Mouse (Mus musculus) left cerebral cortex, postnatal 14 days (tissue): Measurements from ENCODE around the gene Kbtbd2. TPM values are rescaled to one million over a fixed set of nuclear protein-coding genes. Genes with fewer than 3 reads are reported as not detected.
A peak's percentile ranks its signal among the peaks of the same experiment; 100 is the strongest.

ENCODE experiments used
- DNase-seq, 2 experiments: peaks; one replicate each; pipeline ENCODE4 v3.0.0; 2021 to 2022; ENCODE audit warnings: low spot score in 2 of 2, mixed read lengths in 1 of 2
- intact Hi-C: fragments of 180-260 bp; cut with DNase I; formaldehyde crosslinking; loops from one replicate; pipeline ENCODE4 v1.15.1; 2025
- long read RNA-seq, 2 experiments: library from polyadenylated mRNA; stranded (forward); transcript quantifications; one replicate each; pipeline ENCODE4 v2.0.0; 2021
- total RNA-seq, 2 experiments: library from RNA; stranded (reverse); gene quantifications; 2 replicates each; pipeline ENCODE4 v1.2.3; 2021

Gene Kbtbd2
- 10 to 100 TPM; 47.1 to 51.3 TPM for total RNA-seq
- long read RNA-seq, experiment 1, transcript Kbtbd2-202 (4 exons, 3,816 nt) = major isoform, 31 of 40 reads
- long read RNA-seq, experiment 1, partial matches to known transcripts = 1 of 40 reads
- long read RNA-seq, experiment 1, other reads (novel, unspliced or antisense) = 5 of 40 reads
- long read RNA-seq, experiment 2, transcript Kbtbd2-201 (4 exons, 3,868 nt) = minor isoform, 5 of 40 reads
- long read RNA-seq, experiment 2, transcript Kbtbd2-202 (4 exons, 3,816 nt) = major isoform, 28 of 40 reads
- long read RNA-seq, experiment 2, partial matches to known transcripts = 3 of 40 reads
- long read RNA-seq, experiment 2, other reads (novel, unspliced or antisense) = 4 of 40 reads

DNA sequence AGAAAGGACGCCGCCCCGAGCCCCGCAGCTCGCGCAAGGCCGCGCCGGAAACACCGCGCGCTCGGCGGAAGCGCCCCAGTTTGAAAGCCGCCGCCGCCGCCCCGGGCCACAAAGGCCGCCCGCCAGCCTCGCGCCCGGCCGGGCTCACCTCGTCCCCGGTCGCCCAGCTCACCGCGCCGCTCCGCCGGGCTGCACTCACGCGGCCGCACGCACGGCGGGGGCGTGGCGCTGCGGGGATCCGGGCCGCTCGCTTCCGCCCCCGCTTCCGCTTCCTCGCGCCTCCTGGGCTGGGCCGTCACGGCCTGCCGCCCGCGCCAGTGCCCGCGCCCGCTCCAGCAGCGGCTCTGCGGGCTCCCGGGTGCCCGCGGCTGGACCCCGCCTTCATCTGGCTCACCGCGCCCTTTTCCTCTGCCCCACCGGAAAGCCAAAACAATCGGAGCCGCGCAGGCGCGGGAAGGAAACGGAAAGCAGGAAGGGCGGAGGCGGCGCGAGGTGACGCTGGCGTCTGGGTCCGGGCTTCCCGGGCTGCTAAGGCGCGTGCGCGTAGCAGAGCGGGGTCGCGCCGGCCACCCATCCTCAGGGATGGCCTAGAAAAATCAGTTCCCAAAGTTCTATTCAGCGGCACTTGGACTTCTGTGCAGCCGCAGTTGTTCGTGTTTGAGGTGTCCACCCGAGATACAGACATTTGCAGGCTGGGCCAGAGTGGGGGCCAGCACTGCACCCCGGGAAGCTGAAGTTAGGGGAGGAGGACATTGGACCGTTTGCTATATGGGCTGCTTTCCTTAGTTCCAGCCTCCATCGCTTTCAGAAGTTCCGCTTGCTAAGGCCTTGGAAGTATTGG, at the start of gene Kbtbd2:
Gene Kbtbd2 (minus strand): TSS at position 503 of the 841 bp plus-strand sequence.
- DNase-seq = peak; percentile 93 to 94
- intact Hi-C loops = no loop called here

- intact Hi-C loops = no loop called here
Measured at GRCm38 (mm10) chr6:56844365-56844764, 46.8 kb upstream of the Kbtbd2 start.

GRCm38 (mm10) chr6:56843229-56843628, 45.6 kb upstream of the Kbtbd2 start:
- intact Hi-C loops = no loop called here
- no peak for DNase-seq

More at GRCm38 (mm10) chr6:56844365-56844764, 46.8 kb upstream of the Kbtbd2 start:
- no peak for DNase-seq

DNA sequence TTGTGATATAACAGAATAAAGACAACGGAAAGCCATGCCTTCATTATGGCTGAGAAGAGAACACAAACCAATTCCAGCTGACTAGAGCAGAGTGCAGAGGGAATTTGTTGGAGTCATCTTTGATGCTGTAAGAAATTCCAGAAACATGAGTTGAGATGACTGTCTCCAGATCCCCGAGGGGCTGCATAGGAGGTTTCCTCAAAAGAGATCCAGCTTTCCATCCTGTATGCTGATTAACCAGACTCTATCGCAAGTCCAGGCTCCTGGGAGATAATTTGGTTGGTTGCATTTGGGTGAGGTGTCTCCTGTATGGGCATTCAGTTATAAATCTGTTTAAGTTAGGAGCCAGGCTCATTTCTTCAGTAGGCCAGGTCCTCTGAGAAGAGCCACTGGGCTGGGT, 40.0 kb upstream of the Kbtbd2 start:
- intact Hi-C loops = no loop called here
- DNase-seq = no peak

GRCm38 (mm10) chr6:56837166-56837565, 39.6 kb upstream of the Kbtbd2 start:
- intact Hi-C loops = no loop called here

DNA sequence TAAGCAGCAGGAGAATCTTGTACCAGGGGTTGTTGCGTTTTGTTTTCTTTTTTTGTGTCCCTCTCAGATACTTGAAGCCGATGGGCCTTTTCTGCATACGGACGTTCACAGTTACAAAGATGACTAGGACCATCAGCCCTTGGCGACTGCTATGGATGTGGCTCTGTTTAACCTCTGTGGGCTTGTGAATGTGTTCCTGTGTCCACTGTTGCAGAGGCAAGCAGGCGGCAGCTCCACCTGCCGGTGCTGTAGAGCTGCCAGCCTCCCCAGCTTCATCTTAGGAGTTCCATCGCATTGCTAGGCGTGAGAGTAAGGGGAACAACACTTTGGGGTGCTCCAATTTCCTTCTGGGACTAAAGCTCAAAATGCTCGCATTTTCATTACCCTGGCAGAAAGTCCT, 37.9 kb upstream of the Kbtbd2 start:
- intact Hi-C loops = no loop called here
- no peak for DNase-seq

More at GRCm38 (mm10) chr6:56837166-56837565, 39.6 kb upstream of the Kbtbd2 start:
- no peak for DNase-seq

DNA sequence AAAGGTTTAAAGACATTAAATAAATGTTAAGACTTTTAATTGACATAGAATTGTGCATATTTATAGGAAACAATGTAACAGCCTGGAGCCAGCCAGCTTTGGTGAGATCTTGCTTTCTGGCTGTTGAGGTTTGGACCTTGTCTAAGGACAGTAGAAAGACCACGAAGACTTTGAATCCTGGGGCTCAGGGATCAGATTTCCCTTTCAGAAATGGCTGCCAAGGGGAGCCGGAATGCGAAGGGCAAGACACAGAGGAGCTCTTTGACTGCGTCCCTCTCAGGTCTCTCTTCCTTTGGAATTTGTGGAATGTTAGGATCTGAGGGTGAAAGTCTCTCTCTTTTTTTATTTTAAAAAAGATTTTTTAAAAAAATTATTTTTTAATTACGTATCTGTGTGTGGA, 37.2 kb upstream of the Kbtbd2 start:
- intact Hi-C loops = no loop called here
- DNase-seq = no peak

- DNase-seq = no peak
- intact Hi-C loops = no loop called here
Measured at GRCm38 (mm10) chr6:56832830-56833229, 35.2 kb upstream of the Kbtbd2 start.

DNA sequence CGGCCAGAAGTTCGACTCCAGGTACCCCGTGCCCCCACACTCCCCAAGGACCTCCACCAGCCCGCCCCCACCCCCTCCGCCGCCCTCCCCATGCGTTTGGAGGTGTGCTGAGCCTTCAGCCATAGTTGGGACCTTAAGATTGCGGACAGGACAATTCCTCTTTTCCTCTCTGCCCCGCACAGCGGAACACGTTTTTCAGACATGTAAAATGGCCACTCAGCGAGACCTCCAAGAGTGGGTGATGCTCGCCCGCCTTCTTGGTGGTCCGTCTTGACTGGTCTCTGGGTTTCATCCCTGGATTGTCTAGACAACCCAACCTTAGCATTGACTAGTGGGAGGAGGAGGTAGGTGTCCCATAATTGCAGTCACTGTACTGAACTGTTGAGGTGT, 34.8 kb upstream of the Kbtbd2 start:
- intact Hi-C loops = no loop called here
- no peak for DNase-seq

- DNase-seq = peak; percentile 19 to 45
- intact Hi-C loops = no loop called here
Measured at GRCm38 (mm10) chr6:56831697-56832406, 34.2 kb upstream of the Kbtbd2 start, which contains the start of gene Fkbp9. Gene Fkbp9, plus strand, starts transcription at chr6:56832059.

GRCm38 (mm10) chr6:56825657-56826056, 28.0 kb upstream of the Kbtbd2 start:
- DNase-seq = no peak
- intact Hi-C loops = no loop called here

GRCm38 (mm10) chr6:56819124-56819487, 21.5 kb upstream of the Kbtbd2 start:
- intact Hi-C loops = no loop called here
- no peak for DNase-seq

DNA sequence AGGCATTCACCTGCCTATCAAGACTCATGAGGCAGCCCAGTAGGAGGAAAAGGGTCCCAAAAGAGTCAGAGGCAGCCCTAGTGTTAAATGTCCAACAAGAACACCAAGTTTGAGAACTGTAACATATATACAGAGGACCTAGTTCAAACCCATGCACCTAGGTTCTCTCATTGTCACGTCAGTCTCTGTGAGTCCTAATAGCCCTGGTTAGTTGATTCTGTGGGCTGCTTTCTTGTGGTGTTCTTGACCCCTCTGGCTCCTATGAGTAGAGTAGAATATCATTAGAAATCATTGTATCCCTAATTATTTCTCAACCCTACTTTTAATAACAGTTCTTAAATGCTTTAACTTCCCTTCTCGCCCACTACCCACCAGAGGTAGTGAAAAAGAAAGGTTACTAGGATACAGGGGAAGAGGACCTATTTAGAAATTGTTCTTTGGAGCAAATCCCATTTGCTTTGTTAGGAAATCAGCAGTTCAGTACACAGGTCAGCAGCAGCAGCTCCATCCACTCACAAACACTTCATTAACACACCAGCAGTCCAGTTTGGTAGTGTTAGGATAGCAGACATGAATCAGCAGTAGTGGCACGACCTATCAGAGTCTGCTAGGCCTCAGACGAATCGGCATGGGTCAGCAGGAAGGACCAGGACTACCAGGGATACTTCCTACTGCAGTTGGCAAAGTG, 21.0 kb upstream of the Kbtbd2 start:
- DNase-seq = no peak
- intact Hi-C loops = no loop called here

GRCm38 (mm10) chr6:56813332-56813731, 15.7 kb upstream of the Kbtbd2 start:
- intact Hi-C loops = no loop called here
- no peak for DNase-seq

DNA sequence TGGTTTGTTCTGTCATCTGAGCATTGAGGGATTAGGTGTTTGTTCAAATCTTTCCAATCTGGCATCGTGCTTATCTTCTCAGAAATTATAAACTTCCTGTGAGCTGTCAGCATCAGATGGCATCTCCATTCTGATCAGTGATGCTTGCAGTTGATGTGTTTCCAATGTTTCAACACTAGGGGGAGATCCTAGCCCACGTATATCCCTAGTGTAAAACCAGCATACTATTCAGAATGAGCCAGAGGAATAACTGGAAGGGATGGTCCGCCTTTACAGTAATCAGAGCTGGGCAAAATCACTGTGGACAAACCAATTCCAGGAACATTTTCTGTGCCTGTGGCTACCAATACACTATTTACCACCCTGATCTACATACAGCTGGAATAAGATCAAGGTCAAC, 11.0 kb upstream of the Kbtbd2 start:
- intact Hi-C loops = loop anchor here (2.0 to 10.0 kb wide), 5 partner anchors 100 to 1406 kb away; partner anchors contain the start of genes Vmn1r27 and Vopp1
- DNase-seq = peak; percentile 68 to 69

GRCm38 (mm10) chr6:56806195-56806594, 8.6 kb upstream of the Kbtbd2 start:
- DNase-seq = peak; percentile 22 to 52
- intact Hi-C loops = loop anchor here (10.0 kb wide), 3 partner anchors 659 to 1409 kb away; partner anchors contain the start of genes Vmn1r27 and Vopp1

GRCm38 (mm10) chr6:56805026-56805425, 7.4 kb upstream of the Kbtbd2 start:
- intact Hi-C loops = loop anchor here (10.0 kb wide), 3 partner anchors 660 to 1410 kb away; partner anchors contain the start of genes Vmn1r27 and Vopp1
- no peak for DNase-seq

DNA sequence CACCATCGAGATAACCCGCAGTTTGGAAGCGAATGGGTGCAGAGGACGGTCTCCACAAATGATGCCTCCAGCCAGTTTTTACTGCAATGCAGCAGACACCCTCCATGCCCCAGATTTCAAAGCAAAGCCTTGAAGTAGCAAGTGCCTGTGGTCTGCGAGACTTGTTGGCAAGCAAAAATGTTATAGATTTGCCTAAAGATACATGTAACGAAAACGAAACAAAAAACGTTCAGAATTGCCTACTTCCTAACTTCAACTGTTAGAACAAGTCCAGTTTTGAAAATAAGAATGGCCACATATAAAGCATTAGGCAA, 496 bp upstream of the Kbtbd2 start:
- intact Hi-C loops = no loop called here
- DNase-seq = peak in 1 of 2 experiments; percentile 25

GRCm38 (mm10) chr6:56796668-56797141, 908 bp downstream of the Kbtbd2 start:
- intact Hi-C loops = no loop called here
- peak; percentile 27 to 39 for DNase-seq
